Mouse (Mus musculus): ENCODE results near the gene Snd1. TPM values are rescaled to one million over a fixed set of nuclear protein-coding genes. Genes with fewer than 3 reads are reported as not detected.

Gene Snd1
- 47.9 and 66.9 TPM in 2 replicates for polyA plus RNA-seq (2015; fragmentation: Nextera tagmentation; extraction: Ambion mirVana)

GRCm38 (mm10) chr6:28474839-28475238, at the start of gene Snd1:
TSS of gene Snd1 (plus strand) at chr6:28475139.

GRCm38 (mm10) chr6:28427096-28427839, 47.7 kb upstream of the Snd1 start, which contains the start of gene Fscn3:
TSS of gene Fscn3 (plus strand) at chr6:28427789.

GRCm38 (mm10) chr6:28428290-28428689, 46.6 kb upstream of the Snd1 start, which contains the start of gene Gcc1:
TSS of gene Gcc1 (minus strand) at chr6:28428390.

GRCm38 (mm10) chr6:28449253-28449652, 25.7 kb upstream of the Snd1 start, which contains the start of gene Pax4:
TSS of gene Pax4 (minus strand) at chr6:28449353.

GRCm38 (mm10) chr6:28831011-28831853, 356.3 kb downstream of the Snd1 start, which contains the start of gene Lrrc4:
TSS of gene Lrrc4 (minus strand) at chr6:28831747.

Other genes with a start within 250 kb of the Snd1 start
- gene Zfp800, start 77.1 kb upstream of the Snd1 start, polyA plus RNA-seq (2015; fragmentation: Nextera tagmentation; extraction: Ambion mirVana): 13.8 and 26.7 TPM in 2 replicates
- gene Arf5, start 51.6 kb upstream of the Snd1 start, polyA plus RNA-seq (2015; fragmentation: Nextera tagmentation; extraction: Ambion mirVana): 314 and 331 TPM in 2 replicates
- not detected in 2 replicates for gene Fscn3, start 47.4 kb upstream of the Snd1 start, polyA plus RNA-seq (2015; fragmentation: Nextera tagmentation; extraction: Ambion mirVana)
- gene Gcc1, start 46.7 kb upstream of the Snd1 start, polyA plus RNA-seq (2015; fragmentation: Nextera tagmentation; extraction: Ambion mirVana): 5.5 and 7.1 TPM in 2 replicates
- not detected in 2 replicates for gene Pax4, start 25.8 kb upstream of the Snd1 start, polyA plus RNA-seq (2015; fragmentation: Nextera tagmentation; extraction: Ambion mirVana)

Data from adrenal gland, postnatal 0 days (tissue).